21 mouse cellular contexts compared by ENCODE assay signal in genomic region chr6:128264870-128265526, GRCm38 (mm10). TPM values are rescaled to one million over a fixed set of nuclear protein-coding genes. Genes with fewer than 3 reads are reported as not detected.
A peak's percentile ranks its signal among the peaks of the same experiment; 100 is the strongest.
DNase-seq lines count a peak whose midpoint lies in the region; ATAC-seq and TF ChIP-seq lines count a peak whose summit lies in the region.
"Had no signal": no experiment of that assay in that cellular context is flagged by ENCODE, and none has a peak within 500 bp of the region (broad histone marks: within the 10 kb centered on the region; RNA-seq: fewer than 3 reads in every experiment).

No protein-coding gene starts in this region.

- no peak overlapping the region for H3K27ac ChIP-seq in hindbrain, postnatal 0 days
- H3K27ac ChIP-seq: forebrain, embryonic 15.5 days; hindbrain, embryonic 14.5 days; liver, embryonic 13.5 days; neural tube, embryonic 13.5 days had no signal

- ATAC-seq in hindbrain, postnatal 0 days, result no peak
- ATAC-seq: forebrain, embryonic 15.5 days; intestine, postnatal 0 days; lung, postnatal 0 days; midbrain, embryonic 16.5 days had no signal

- DNase-seq in cerebellum, adult 18-20 months, result peak; percentile 22
- DNase-seq in cerebellum, adult 11-12 months, result no peak
- peak; percentile 52 for DNase-seq in 3134 (ENCODE audit: extremely low read depth, insufficient read length, low spot score)
- peak; percentile 30 to 40 for DNase-seq in cerebellum, postnatal 10 days
- DNase-seq in gastrocnemius, postnatal 25 days, result peak; percentile 79
- no peak for DNase-seq in hindbrain, postnatal 0 days (ENCODE audit: low spot score)
- no peak for DNase-seq in frontal cortex, adult 2 months (ENCODE audit: extremely low spot score in 1 of 2, low spot score in 1 of 2)
- no peak for DNase-seq in heart, postnatal 25 days (ENCODE audit: low spot score)
- DNase-seq: adrenal gland, adult 2 months; B cell, adult 2 months; kidney, postnatal 14 days; liver, embryonic 13.5 days; retina, postnatal 1 day; thymus, postnatal 14 days had no signal

- H3K9ac ChIP-seq in hindbrain, postnatal 0 days (replicated peaks; ENCODE audit: low read length), result no peak overlapping the region
- H3K9ac ChIP-seq: forebrain, embryonic 15.5 days; hindbrain, embryonic 14.5 days; liver, embryonic 13.5 days; neural tube, embryonic 13.5 days had no signal

- WGBS in hindbrain, postnatal 0 days, result 70% methylated on average over 8 of the region's 8 CpGs

- no peaks in the 10 kb centered on the region for H3K4me1 ChIP-seq in hindbrain, postnatal 0 days (ENCODE audit: insufficient read depth, low read length)
- H3K4me1 ChIP-seq: forebrain, embryonic 15.5 days; liver, embryonic 13.5 days; neural tube, embryonic 13.5 days had no signal

- intact Hi-C loops in heart, postnatal 25 days (cut with DNase I), result no loop called here

- no peaks in the 10 kb centered on the region for H3K36me3 ChIP-seq in hindbrain, postnatal 0 days (ENCODE audit: insufficient read depth, low read length)
- H3K36me3 ChIP-seq: forebrain, embryonic 15.5 days; liver, embryonic 13.5 days; neural tube, embryonic 13.5 days had no signal

- H3K27me3 ChIP-seq in hindbrain, postnatal 0 days (ENCODE audit: insufficient read depth, low read length), result no peaks in the 10 kb centered on the region
- H3K27me3 ChIP-seq: forebrain, embryonic 15.5 days; liver, embryonic 13.5 days; neural tube, embryonic 13.5 days had no signal

- H3K4me2 ChIP-seq in hindbrain, postnatal 0 days (ENCODE audit: low read depth, low read length), result no peak overlapping the region
- H3K4me2 ChIP-seq: forebrain, embryonic 15.5 days; hindbrain, embryonic 14.5 days; liver, embryonic 13.5 days; neural tube, embryonic 13.5 days had no signal

- TF ChIP-seq CTCF in hindbrain, postnatal 0 days (IDR thresholded peaks at IDR 0.05; ENCODE audit: low read depth), result no peak

- H3K4me3 ChIP-seq in hindbrain, postnatal 0 days (ENCODE audit: low read length), result no peak overlapping the region
- H3K4me3 ChIP-seq: forebrain, embryonic 15.5 days; liver, embryonic 13.5 days; neural tube, embryonic 13.5 days had no signal

- no peaks in the 10 kb centered on the region for H3K9me3 ChIP-seq in hindbrain, postnatal 0 days (ENCODE audit: low read length)
- H3K9me3 ChIP-seq: forebrain, embryonic 15.5 days; liver, embryonic 13.5 days; neural tube, embryonic 13.5 days had no signal

RNA-seq across cellular contexts. Expression of gene Tead4, which starts 35.6 kb away (rescaled TPM):
- total RNA-seq in gastrocnemius, postnatal 25 days (2021), result 1 to 10 TPM; 5.9 to 8.6 TPM
- 0.84 and 0.97 TPM in 2 replicates for total RNA-seq in hindbrain, postnatal 0 days (2014; rRNA removed)
- 0.45 and 0.77 TPM in 2 replicates for polyA plus RNA-seq in hindbrain, postnatal 0 days (2015; fragmentation: Nextera tagmentation; extraction: Ambion mirVana)
- 0.34 and 0.40 TPM in 2 replicates for polyA plus RNA-seq in frontal cortex, adult 2 months (2012; rRNA removed)
- 1 to 10 TPM; 3.7 to 4.4 TPM for total RNA-seq in heart, postnatal 25 days (2021)
- total RNA-seq: granulocyte monocyte progenitor cell, adult 5-6 weeks had no signal

Comparison
In these comparisons a context has a peak if more than half of its experiments do, and no peak if none do; other contexts are left out.
1. DNase-seq: peak in cerebellum, adult 18-20 months (2 of 2), 3134 (single experiment), cerebellum, postnatal 10 days (2 of 2) and gastrocnemius, postnatal 25 days (single experiment); none in cerebellum, adult 11-12 months (single experiment), hindbrain, postnatal 0 days (single experiment), frontal cortex, adult 2 months (0 of 2) and heart, postnatal 25 days (single experiment).